Mouse (Mus musculus) inflammation-experienced regulatory T-cells, adult 16 weeks (primary cell): ENCODE data around the gene Cdc42ep4. TPM values are rescaled to one million over a fixed set of nuclear protein-coding genes. Genes with fewer than 3 reads are reported as not detected.

Experiments
- polyA plus RNA-seq: library from polyadenylated mRNA; unstranded; fragments of 100-300 nt; shearing (Covaris generic); gene quantifications from one replicate; pipeline ENCODE4 v1.2.1, GENCODE M21; 2017

The Cdc42ep4 gene
- 7.5 TPM for polyA plus RNA-seq

GRCm38 (mm10) chr11:113751484-113752084 lies at the start of gene Cdc42ep4:
Gene Cdc42ep4 (minus strand): TSS chr11:113751881.

GRCm38 (mm10) chr11:113709731-113710256 lies 41.9 kb downstream of the Cdc42ep4 start, which contains the start of gene Cpsf4l:
Gene Cpsf4l (minus strand): TSS chr11:113710017.

GRCm38 (mm10) chr11:113683957-113684706 lies 67.5 kb downstream of the Cdc42ep4 start, which contains the start of the genes Fam104a and D11Wsu47e:
Gene Fam104a (minus strand): TSS chr11:113684155.
Gene D11Wsu47e (plus strand): TSS chr11:113684412.

Other genes with a start within 250 kb of the Cdc42ep4 start
- not detected for gene Sstr2, start 132.5 kb downstream of the Cdc42ep4 start, polyA plus RNA-seq
- gene Cog1, start 102.7 kb downstream of the Cdc42ep4 start, polyA plus RNA-seq = 25.8 TPM
- gene Slc39a11, start 101.8 kb downstream of the Cdc42ep4 start, polyA plus RNA-seq = 46.6 TPM
- gene Fam104a, start 67.7 kb downstream of the Cdc42ep4 start, polyA plus RNA-seq = 16.5 TPM
- gene D11Wsu47e, start 67.5 kb downstream of the Cdc42ep4 start, polyA plus RNA-seq = 27.5 TPM
- not detected for gene Cpsf4l, start 41.9 kb downstream of the Cdc42ep4 start, polyA plus RNA-seq